Mouse (Mus musculus): Measurements from ENCODE around the gene Cgnl1. TPM values are rescaled to one million over a fixed set of nuclear protein-coding genes. Genes with fewer than 3 reads are reported as not detected.

Gene Cgnl1
- total and polyA plus RNA-seq, 2 experiments from 2014 or later, result 4.9 to 5.7 TPM

GRCm38 (mm10) chr9:71766306-71766705, 5.1 kb downstream of the Cgnl1 start:
- Histone ChIP-seq H3K4me3 (ENCODE audit: low read depth, low read length) (no peak overlapping the region), H3K4me1 (ENCODE audit: insufficient read depth, low read length) (no peaks in the 10 kb centered on the region), H3K36me3 (ENCODE audit: insufficient read depth, low read length) (no peaks in the 10 kb centered on the region), H3K9ac (replicated peaks; ENCODE audit: low read length, poor library complexity, severe bottlenecking) (no peak overlapping the region), H3K9me3 (ENCODE audit: low read length) (no peaks in the 10 kb centered on the region), H3K4me2 (ENCODE audit: low read depth, low read length, poor library complexity, severe bottlenecking) (no peak overlapping the region), H3K27ac (ENCODE audit: low read depth, low read length) (no peak overlapping the region), H3K27me3 (ENCODE audit: insufficient read depth, low read length) (peaks cover 14% of the 10 kb centered on the region)
- no peak for TF ChIP-seq CTCF (IDR thresholded peaks at IDR 0.05)
- no peak for ATAC-seq (ENCODE audit: low FRiP score)
- DNase-seq (ENCODE audit: low spot score), result no peak
- 69% methylated on average over 8 of the region's 8 CpGs for WGBS

- Histone ChIP-seq H3K36me3 (ENCODE audit: insufficient read depth, low read length) (no peaks in the 10 kb centered on the region), H3K27ac (ENCODE audit: low read depth, low read length) (no peak overlapping the region), H3K9ac (replicated peaks; ENCODE audit: low read length, poor library complexity, severe bottlenecking) (no peak overlapping the region), H3K27me3 (ENCODE audit: insufficient read depth, low read length) (peaks cover 10% of the 10 kb centered on the region), H3K9me3 (ENCODE audit: low read length) (no peaks in the 10 kb centered on the region), H3K4me1 (ENCODE audit: insufficient read depth, low read length) (no peaks in the 10 kb centered on the region), H3K4me2 (ENCODE audit: low read depth, low read length, poor library complexity, severe bottlenecking) (no peak overlapping the region), H3K4me3 (ENCODE audit: low read depth, low read length) (no peak overlapping the region)
- WGBS, result 64% methylated on average over 11 of the region's 11 CpGs
- no peak for TF ChIP-seq CTCF (IDR thresholded peaks at IDR 0.05)
- no peak for ATAC-seq (ENCODE audit: low FRiP score)
- no peak for DNase-seq (ENCODE audit: low spot score)
Measured at GRCm38 (mm10) chr9:71764551-71764950, 6.9 kb downstream of the Cgnl1 start.

- H3K4me1 ChIP-seq (ENCODE audit: insufficient read depth, low read length), result no peaks in the 10 kb centered on the region
- no peaks in the 10 kb centered on the region for H3K36me3 ChIP-seq (ENCODE audit: insufficient read depth, low read length)
- H3K9me3 ChIP-seq (ENCODE audit: low read length), result no peaks in the 10 kb centered on the region
- no peak overlapping the region for H3K27ac ChIP-seq (ENCODE audit: low read depth, low read length)
- no peak overlapping the region for H3K4me3 ChIP-seq (ENCODE audit: low read depth, low read length)
- no peak for TF ChIP-seq CTCF (IDR thresholded peaks at IDR 0.05)
- no peak overlapping the region for H3K4me2 ChIP-seq (ENCODE audit: low read depth, low read length, poor library complexity, severe bottlenecking)
- WGBS, result 9% methylated on average over 1 of the region's 1 CpGs
- H3K27me3 ChIP-seq (ENCODE audit: insufficient read depth, low read length), result peaks cover 4% of the 10 kb centered on the region; the same call in 1 of the 2 replicates
- H3K9ac ChIP-seq (replicated peaks; ENCODE audit: low read length, poor library complexity, severe bottlenecking), result no peak overlapping the region
- DNase-seq (ENCODE audit: low spot score), result no peak
- ATAC-seq (ENCODE audit: low FRiP score), result no peak
Measured at GRCm38 (mm10) chr9:71763273-71763672, 8.1 kb downstream of the Cgnl1 start.

- H3K36me3 ChIP-seq (ENCODE audit: insufficient read depth, low read length), result no peaks in the 10 kb centered on the region
- ATAC-seq (ENCODE audit: low FRiP score) (no peak), DNase-seq (ENCODE audit: low spot score) (no peak)
- no peaks in the 10 kb centered on the region for H3K4me1 ChIP-seq (ENCODE audit: insufficient read depth, low read length)
- no peak overlapping the region for H3K4me2 ChIP-seq (ENCODE audit: low read depth, low read length, poor library complexity, severe bottlenecking)
- H3K9me3 ChIP-seq (ENCODE audit: low read length), result no peaks in the 10 kb centered on the region
- 93% methylated on average over 4 of the region's 4 CpGs for WGBS
- H3K9ac ChIP-seq (replicated peaks; ENCODE audit: low read length, poor library complexity, severe bottlenecking), result no peak overlapping the region
- peak; percentile 43 for TF ChIP-seq CTCF (IDR thresholded peaks at IDR 0.05)
- no peak overlapping the region for H3K27ac ChIP-seq (ENCODE audit: low read depth, low read length)
- H3K4me3 ChIP-seq (ENCODE audit: low read depth, low read length), result no peak overlapping the region
- peaks cover 4% of the 10 kb centered on the region; the same call in 1 of the 2 replicates for H3K27me3 ChIP-seq (ENCODE audit: insufficient read depth, low read length)
Measured at GRCm38 (mm10) chr9:71761663-71762062, 9.7 kb downstream of the Cgnl1 start.

DNA sequence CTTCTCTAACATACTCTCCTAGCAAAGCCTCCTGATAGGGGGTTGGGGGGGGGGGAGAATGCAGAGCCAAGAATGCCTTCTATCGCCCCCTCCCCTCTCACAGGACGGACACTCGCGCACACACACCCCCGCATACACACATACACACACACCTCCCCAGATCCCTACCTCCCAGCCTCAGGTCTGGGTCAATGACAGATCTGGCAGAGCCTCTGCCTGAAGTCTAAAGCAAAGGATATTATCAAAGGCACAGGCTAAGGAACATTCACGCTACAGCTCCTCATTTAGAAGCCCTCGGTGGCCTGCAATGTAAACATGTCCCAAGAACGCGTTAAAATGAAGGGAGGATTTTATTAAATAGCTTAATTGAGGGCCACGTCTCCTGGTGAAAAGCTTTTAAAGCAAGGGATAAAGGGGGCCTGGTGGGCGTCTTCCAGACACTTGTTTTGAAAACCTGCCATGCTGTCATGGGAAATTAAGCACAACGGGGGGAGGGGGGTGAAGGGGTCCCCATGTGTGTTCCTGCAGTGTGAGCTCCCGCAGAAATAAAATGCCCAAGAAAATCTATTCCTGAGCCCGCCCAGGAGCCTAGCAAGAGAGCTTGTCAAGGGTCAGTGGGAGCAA, 10.8 kb downstream of the Cgnl1 start:
- Histone ChIP-seq H3K9me3 (ENCODE audit: low read length) (no peaks in the 10 kb centered on the region), H3K27me3 (ENCODE audit: insufficient read depth, low read length) (peaks cover 4% of the 10 kb centered on the region; the same call in 1 of the 2 replicates), H3K4me2 (ENCODE audit: low read depth, low read length, poor library complexity, severe bottlenecking) (no peak overlapping the region), H3K36me3 (ENCODE audit: insufficient read depth, low read length) (no peaks in the 10 kb centered on the region), H3K4me3 (ENCODE audit: low read depth, low read length) (no peak overlapping the region), H3K4me1 (ENCODE audit: insufficient read depth, low read length) (no peaks in the 10 kb centered on the region), H3K27ac (ENCODE audit: low read depth, low read length) (no peak overlapping the region), H3K9ac (replicated peaks; ENCODE audit: low read length, poor library complexity, severe bottlenecking) (no peak overlapping the region)
- DNase-seq (ENCODE audit: low spot score) (no peak), ATAC-seq (ENCODE audit: low FRiP score) (no peak)
- 8% methylated on average over 14 of the region's 14 CpGs for WGBS
- TF ChIP-seq CTCF (IDR thresholded peaks at IDR 0.05), result no peak

GRCm38 (mm10) chr9:71759893-71760292, 11.5 kb downstream of the Cgnl1 start:
- no peaks in the 10 kb centered on the region for H3K4me1 ChIP-seq (ENCODE audit: insufficient read depth, low read length)
- H3K4me2 ChIP-seq (ENCODE audit: low read depth, low read length, poor library complexity, severe bottlenecking), result no peak overlapping the region
- no peak overlapping the region for H3K27ac ChIP-seq (ENCODE audit: low read depth, low read length)
- DNase-seq (ENCODE audit: low spot score), result no peak
- 23% methylated on average over 5 of the region's 5 CpGs for WGBS
- H3K9ac ChIP-seq (replicated peaks; ENCODE audit: low read length, poor library complexity, severe bottlenecking), result no peak overlapping the region
- peaks cover 4% of the 10 kb centered on the region; the same call in 1 of the 2 replicates for H3K27me3 ChIP-seq (ENCODE audit: insufficient read depth, low read length)
- H3K9me3 ChIP-seq (ENCODE audit: low read length), result no peaks in the 10 kb centered on the region
- H3K36me3 ChIP-seq (ENCODE audit: insufficient read depth, low read length), result no peaks in the 10 kb centered on the region
- TF ChIP-seq CTCF (IDR thresholded peaks at IDR 0.05), result no peak
- ATAC-seq (ENCODE audit: low FRiP score), result no peak
- H3K4me3 ChIP-seq (ENCODE audit: low read depth, low read length), result no peak overlapping the region

Data from midbrain, postnatal 0 days (tissue).